Mouse (Mus musculus) intestine, postnatal 0 days (tissue): ENCODE measurements around the gene Tmc3. TPM values are rescaled to one million over a fixed set of nuclear protein-coding genes. Genes with fewer than 3 reads are reported as not detected.

Experiments
- ATAC-seq: fragments of 200-750 bp; cut with Nextera tagmentation; 2 replicates; pipeline ENCODE4 v1.8.0; 2017; ENCODE audit warnings: mild to moderate bottlenecking, moderate TSS enrichment, moderate library complexity
- H3K27ac ChIP-seq: fragments of 300-500 bp; sonication (generic); 2 replicates; pipeline ENCODE4 v1.5.1; 2014; ENCODE audit warnings: mild to moderate bottlenecking, low read depth, low read length, moderate library complexity
- H3K27me3 ChIP-seq: fragments of 300-500 bp; sonication (generic); replicated peaks from 2 replicates; pipeline ENCODE4 v1.6.1; 2014; ENCODE audit warnings: low read length, mixed read lengths; ENCODE audit not compliant: control insufficient read depth, insufficient read depth
- H3K36me3 ChIP-seq: fragments of 300-500 bp; sonication (generic); 2 replicates; pipeline ENCODE4 v1.6.1; 2014; ENCODE audit warnings: mild to moderate bottlenecking, moderate library complexity; ENCODE audit not compliant: control insufficient read depth, insufficient read depth
- H3K4me1 ChIP-seq: fragments of 300-500 bp; sonication (generic); replicated peaks from 2 replicates; pipeline ENCODE4 v1.6.1; 2014; ENCODE audit warnings: antibody characterized with exemption, low read length, mixed read lengths; ENCODE audit not compliant: control insufficient read depth, insufficient read depth
- H3K4me2 ChIP-seq: fragments of 300-500 bp; sonication (generic); replicated peaks from 2 replicates; pipeline ENCODE4 v1.6.1; 2014; ENCODE audit warnings: low read depth, mild to moderate bottlenecking, moderate library complexity
- H3K4me3 ChIP-seq: fragments of 300-500 bp; sonication (generic); 2 replicates; pipeline ENCODE4 v1.5.1; 2014; ENCODE audit warnings: low read depth, low read length
- H3K9ac ChIP-seq: fragments of 300-500 bp; sonication (generic); 2 replicates; pipeline ENCODE4 v1.6.1; 2014; ENCODE audit warnings: mild to moderate bottlenecking, low read depth, low read length
- H3K9me3 ChIP-seq: fragments of 300-500 bp; sonication (generic); 2 replicates; pipeline ENCODE4 v1.6.1; 2016; ENCODE audit warnings: mixed run types; ENCODE audit not compliant: control insufficient read depth
- CTCF ChIP-seq: sonication (generic); IDR thresholded peaks from 2 replicates; pipeline ENCODE4 v1.5.1; 2016; ENCODE audit warnings: low read depth, mild to moderate bottlenecking, control low read depth, antibody characterized with exemption, moderate library complexity
- WGBS: fragments of 180-500 bp; shearing (Covaris S2); extraction: QIAGEN DNeasy Blood & Tissue Kit; methylation state at CpG from one replicate; pipeline ENCODE4 v1.1.7; 2014; 5-methylcytosine and 5-hydroxymethylcytosine counted together
- polyA plus RNA-seq: library from polyadenylated mRNA; unstranded; fragments of >200 nt; fragmentation: Nextera tagmentation; extraction: Ambion mirVana; gene quantifications from 2 replicates; pipeline ENCODE4 v1.2.1, GENCODE M21; 2015

Tmc3 gene
- polyA plus RNA-seq, 1 experiment from 2014 or later: 1.1 TPM

DNA sequence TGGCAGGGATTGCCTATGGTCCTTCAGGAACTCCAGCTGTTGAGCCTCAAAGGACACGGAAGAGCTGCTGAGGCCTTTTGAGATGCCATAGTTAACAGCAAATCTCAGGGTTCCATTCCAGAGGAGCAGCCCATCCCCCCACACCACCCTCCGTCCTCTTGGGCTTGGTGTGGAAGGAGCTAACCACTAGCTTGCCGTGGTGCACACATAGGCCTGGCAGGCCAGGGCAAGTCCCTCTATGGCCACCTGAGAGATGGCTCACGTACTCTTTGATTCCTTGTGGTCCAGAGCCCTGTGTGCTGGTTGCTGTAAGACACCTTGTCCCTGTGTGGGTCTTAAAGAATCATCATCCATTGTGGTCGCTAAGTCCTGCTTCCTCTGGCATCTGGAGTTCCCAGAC lies 55.9 kb downstream of the Tmc3 start:
- WGBS: 85% methylated on average over 5 of the region's 5 CpGs
- no peak for ATAC-seq
- no peaks in the 10 kb centered on the region for H3K9me3 ChIP-seq
- H3K4me3 ChIP-seq: no peak overlapping the region
- H3K27me3 ChIP-seq: no peaks in the 10 kb centered on the region
- peaks cover 3% of the 10 kb centered on the region; the same call in 1 of the 2 replicates for H3K4me1 ChIP-seq
- H3K4me2 ChIP-seq: no peak overlapping the region
- H3K27ac ChIP-seq: no peak overlapping the region
- no peak overlapping the region for H3K9ac ChIP-seq
- peaks cover 69% of the 10 kb centered on the region for H3K36me3 ChIP-seq
- no peak for TF ChIP-seq CTCF

DNA sequence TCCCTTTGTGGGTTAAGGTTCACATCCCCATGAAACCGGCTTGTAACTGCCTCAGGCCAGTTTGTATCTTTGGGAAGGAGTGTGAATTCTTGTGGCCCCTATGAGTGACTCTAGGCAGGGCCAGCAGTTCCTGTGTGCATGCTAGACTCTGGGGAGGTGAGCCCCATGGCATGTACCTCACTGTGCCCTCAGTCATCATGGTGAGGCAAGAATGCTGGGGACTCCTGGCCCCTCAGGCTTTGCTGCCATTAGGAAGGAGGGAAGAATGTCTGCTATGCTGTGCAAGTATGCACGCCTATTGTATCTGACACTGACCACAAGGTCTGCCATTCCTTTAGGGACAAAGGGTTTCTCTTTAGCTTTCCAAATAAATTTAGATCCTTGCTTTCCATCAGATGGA lies 56.4 kb downstream of the Tmc3 start:
- Histone ChIP-seq H3K27me3 (no peaks in the 10 kb centered on the region), H3K9me3 (no peaks in the 10 kb centered on the region), H3K4me1 (peaks cover 3% of the 10 kb centered on the region; the same call in 1 of the 2 replicates), H3K4me3 (no peak overlapping the region), H3K4me2 (no peak overlapping the region), H3K36me3 (peaks cover 66% of the 10 kb centered on the region), H3K9ac (no peak overlapping the region), H3K27ac (no peak overlapping the region)
- no peak for ATAC-seq
- TF ChIP-seq CTCF: no peak
- WGBS: 60% methylated on average over 2 of the region's 2 CpGs

DNA sequence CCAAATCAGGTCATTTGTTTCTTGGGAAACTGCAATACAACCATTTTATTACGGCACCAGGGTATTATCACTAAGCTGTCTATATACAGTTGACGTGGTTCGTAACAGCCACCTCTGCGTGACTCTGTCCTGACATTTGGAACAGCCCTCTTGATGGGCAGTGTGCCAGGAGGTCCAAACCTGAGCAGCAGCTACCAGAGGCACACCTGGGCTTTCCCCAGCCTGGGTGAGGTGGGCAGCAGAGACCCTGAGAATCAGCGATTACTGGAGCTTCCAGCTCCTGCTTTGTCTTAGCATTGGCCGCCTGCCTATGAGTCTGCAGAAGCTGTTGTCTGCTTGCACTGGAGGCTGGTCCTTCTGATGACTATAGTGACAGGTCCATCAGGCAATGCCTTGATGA lies 58.9 kb downstream of the Tmc3 start:
- no peak for TF ChIP-seq CTCF
- Histone ChIP-seq H3K4me3 (no peak overlapping the region), H3K4me2 (no peak overlapping the region), H3K9ac (no peak overlapping the region), H3K27ac (no peak overlapping the region), H3K9me3 (no peaks in the 10 kb centered on the region), H3K27me3 (no peaks in the 10 kb centered on the region), H3K4me1 (0 out of 2 replicates have a peak, but pooled peaks cover 2% of the 10 kb centered on the region), H3K36me3 (peaks cover 44% of the 10 kb centered on the region)
- no peak for ATAC-seq
- WGBS: 57% methylated on average over 6 of the region's 6 CpGs

DNA sequence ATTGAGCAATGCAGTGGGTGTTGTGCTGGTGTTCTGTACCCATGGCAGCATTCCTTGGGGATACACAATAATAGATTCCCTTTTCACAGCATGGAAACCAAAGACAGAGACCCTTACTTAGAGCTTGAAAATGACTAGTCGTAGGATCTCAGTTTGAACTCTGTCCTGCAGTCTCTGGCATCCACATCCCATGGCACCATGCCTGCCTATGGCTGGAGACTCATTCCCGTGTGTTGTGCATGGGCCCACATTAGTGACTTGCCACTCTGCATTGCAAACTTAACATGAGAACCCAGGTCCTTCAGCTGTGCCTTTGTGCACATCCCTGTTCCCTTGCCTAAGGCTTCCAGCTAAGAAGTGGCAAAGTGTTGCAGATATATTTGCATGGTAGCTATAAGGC lies 60.0 kb downstream of the Tmc3 start:
- H3K4me1 ChIP-seq: 0 out of 2 replicates have a peak, but pooled peaks cover 2% of the 10 kb centered on the region
- H3K9me3 ChIP-seq: no peaks in the 10 kb centered on the region
- H3K27me3 ChIP-seq: no peaks in the 10 kb centered on the region
- 94% methylated on average over 2 of the region's 2 CpGs for WGBS
- no peak overlapping the region for H3K9ac ChIP-seq
- no peak overlapping the region for H3K4me2 ChIP-seq
- no peak overlapping the region for H3K4me3 ChIP-seq
- H3K36me3 ChIP-seq: peaks cover 35% of the 10 kb centered on the region
- H3K27ac ChIP-seq: no peak overlapping the region
- ATAC-seq: no peak
- TF ChIP-seq CTCF: no peak

DNA sequence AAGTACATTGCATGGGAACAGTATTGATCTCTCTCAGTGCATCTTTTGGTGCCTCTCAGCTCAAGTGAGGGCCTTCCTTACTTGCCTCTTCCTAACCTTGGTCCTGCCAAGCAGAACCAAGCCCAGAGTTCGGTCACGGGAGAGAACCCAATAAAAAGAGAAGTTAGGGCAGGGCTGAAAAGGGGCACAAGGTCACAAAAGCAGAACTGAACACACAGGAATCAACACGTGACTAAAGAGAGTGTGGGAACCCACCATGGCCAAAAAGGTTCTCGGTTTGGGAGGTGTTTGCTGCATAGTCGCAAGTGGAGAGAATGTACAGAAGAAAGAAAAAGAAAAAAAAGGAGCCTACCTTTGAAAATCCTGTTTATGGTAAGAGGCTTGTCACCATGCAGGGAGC lies 60.7 kb downstream of the Tmc3 start:
- Histone ChIP-seq H3K4me3 (no peak overlapping the region), H3K4me1 (0 out of 2 replicates have a peak, but pooled peaks cover 2% of the 10 kb centered on the region), H3K9ac (no peak overlapping the region), H3K27me3 (no peaks in the 10 kb centered on the region), H3K36me3 (peaks cover 28% of the 10 kb centered on the region), H3K4me2 (no peak overlapping the region), H3K9me3 (no peaks in the 10 kb centered on the region), H3K27ac (no peak overlapping the region)
- ATAC-seq: no peak
- WGBS: 71% methylated on average over 5 of the region's 5 CpGs
- TF ChIP-seq CTCF: no peak

DNA sequence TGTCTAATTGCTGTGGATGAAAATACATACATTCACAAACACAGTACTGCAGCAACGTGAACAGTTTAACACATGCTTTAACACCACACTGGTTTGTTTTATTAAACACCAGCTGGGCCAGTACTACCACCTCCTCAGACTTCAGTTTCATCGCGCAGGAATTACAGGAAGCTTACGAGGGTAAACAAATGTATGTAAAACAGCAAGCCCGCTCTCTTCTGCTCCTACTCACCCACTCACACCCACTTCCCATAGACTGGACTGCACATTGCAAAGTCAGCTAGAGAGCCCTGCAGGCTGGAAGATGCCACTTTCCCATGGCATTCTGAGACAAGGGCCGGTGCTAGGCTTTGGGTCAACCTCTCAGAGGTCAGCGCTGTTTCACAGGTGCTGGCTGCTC lies 64.1 kb downstream of the Tmc3 start:
- H3K4me1 ChIP-seq: 0 out of 2 replicates have a peak, but pooled peaks cover 6% of the 10 kb centered on the region
- TF ChIP-seq CTCF: no peak
- no peak overlapping the region; the same call in 1 of the 2 replicates for H3K27ac ChIP-seq
- WGBS: 51% methylated on average over 7 of the region's 7 CpGs
- no peak for ATAC-seq
- H3K9me3 ChIP-seq: no peaks in the 10 kb centered on the region
- H3K4me3 ChIP-seq: no peak overlapping the region
- no peak overlapping the region for H3K4me2 ChIP-seq
- H3K27me3 ChIP-seq: no peaks in the 10 kb centered on the region
- peaks cover 2% of the 10 kb centered on the region; the same call in 1 of the 2 replicates for H3K36me3 ChIP-seq
- no peak overlapping the region for H3K9ac ChIP-seq

DNA sequence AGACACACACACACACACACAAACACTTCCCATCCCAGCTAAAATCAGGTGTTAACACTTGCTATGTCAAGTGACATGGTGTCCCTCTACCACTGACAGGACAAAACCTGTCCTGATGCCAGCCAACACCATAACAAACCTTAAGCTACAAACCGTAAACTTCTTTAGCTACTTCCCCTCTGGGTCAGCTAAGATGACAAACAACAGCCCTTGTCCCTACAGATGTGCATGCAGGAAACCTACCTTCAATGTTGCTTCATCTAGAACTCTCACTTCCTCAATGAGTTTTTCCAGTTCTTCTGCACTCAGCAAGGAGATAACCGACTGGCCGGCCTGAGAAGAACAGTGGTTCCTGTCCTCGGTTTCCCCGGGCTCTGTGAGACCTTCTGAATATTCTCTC lies 65.9 kb downstream of the Tmc3 start:
- no peak for ATAC-seq
- H3K36me3 ChIP-seq: no peaks in the 10 kb centered on the region; the same call in 1 of the 2 replicates
- 0 out of 2 replicates have a peak, but pooled peaks cover 6% of the 10 kb centered on the region for H3K4me1 ChIP-seq
- no peak for TF ChIP-seq CTCF
- no peak overlapping the region for H3K4me2 ChIP-seq
- H3K4me3 ChIP-seq: no peak overlapping the region
- 76% methylated on average over 5 of the region's 5 CpGs for WGBS
- no peak overlapping the region for H3K27ac ChIP-seq
- H3K9me3 ChIP-seq: no peaks in the 10 kb centered on the region
- H3K27me3 ChIP-seq: no peaks in the 10 kb centered on the region
- H3K9ac ChIP-seq: no peak overlapping the region
